Mouse (Mus musculus): Measurements from ENCODE around the gene Zfp579. TPM values are rescaled to one million over a fixed set of nuclear protein-coding genes. Genes with fewer than 3 reads are reported as not detected.

Zfp579 gene
- polyA plus RNA-seq, 2 experiments = 30.3 to 97.6 TPM

- Histone ChIP-seq H3K4me3 (replicated peaks; ENCODE audit: low read length) (peak overlapping the region; percentile 69), H3K27me3 (ENCODE audit: control insufficient read depth, insufficient read depth, low read length) (no peaks in the 10 kb centered on the region), H3K4me2 (replicated peaks; ENCODE audit: low read depth, low read length, severe bottlenecking) (peak overlapping the region; percentile 56), H3K36me3 (ENCODE audit: control insufficient read depth, insufficient read depth, low read length) (peaks cover 20% of the 10 kb centered on the region), H3K27ac (replicated peaks; ENCODE audit: low read depth, low read length) (peak overlapping the region; percentile 99), H3K9me3 (ENCODE audit: control insufficient read depth, low read length) (no peaks in the 10 kb centered on the region), H3K9ac (ENCODE audit: low read depth, low read length, severe bottlenecking) (peak overlapping the region; percentile 72; the same call in 1 of the 2 replicates), H3K4me1 (ENCODE audit: control insufficient read depth, insufficient read depth, low read length) (peaks cover 10% of the 10 kb centered on the region)
- no peak for TF ChIP-seq POLR2A (IDR thresholded peaks at IDR 0.05; ENCODE audit: borderline replicate concordance, extremely low read depth, insufficient read depth, insufficient read length)
- 65% methylated on average over 3 of the region's 3 CpGs for WGBS
- DNase-seq (ENCODE audit: low spot score) = no peak
- ATAC-seq (ENCODE audit: low FRiP score, low read depth) = no peak
Measured at GRCm38 (mm10) chr7:5016057-5016456, 20.1 kb upstream of the Zfp579 start.

GRCm38 (mm10) chr7:5015118-5016001, 19.4 kb upstream of the Zfp579 start, which contains the start of gene Gm44973:
Gene Gm44973 (plus strand): TSS chr7:5015496.
- no peaks in the 10 kb centered on the region for H3K27me3 ChIP-seq (ENCODE audit: control insufficient read depth, insufficient read depth, low read length)
- peak; percentile 95 for DNase-seq (ENCODE audit: low spot score)
- H3K9me3 ChIP-seq (ENCODE audit: control insufficient read depth, low read length) = no peaks in the 10 kb centered on the region
- H3K9ac ChIP-seq (ENCODE audit: low read depth, low read length, severe bottlenecking) = peak within 1 kb of the TSS; percentile 84
- peak within 1 kb of the TSS; percentile 99 for H3K27ac ChIP-seq (replicated peaks; ENCODE audit: low read depth, low read length)
- peak within 1 kb of the TSS; percentile 69 for H3K4me3 ChIP-seq (replicated peaks; ENCODE audit: low read length)
- H3K4me2 ChIP-seq (replicated peaks; ENCODE audit: low read depth, low read length, severe bottlenecking) = peak within 1 kb of the TSS; percentile 62
- H3K4me1 ChIP-seq (ENCODE audit: control insufficient read depth, insufficient read depth, low read length) = peaks cover 9% of the 10 kb centered on the region
- under 1% methylated on average over 54 of the region's 76 CpGs for whole genome bisulfite sequencing
- TF ChIP-seq POLR2A (IDR thresholded peaks at IDR 0.05; ENCODE audit: borderline replicate concordance, extremely low read depth, insufficient read depth, insufficient read length) = peak; percentile 56; the same call in 1 of the 2 replicates
- H3K36me3 ChIP-seq (ENCODE audit: control insufficient read depth, insufficient read depth, low read length) = peaks cover 27% of the 10 kb centered on the region
- peak; percentile 73 for ATAC-seq (ENCODE audit: low FRiP score, low read depth)

- H3K36me3 ChIP-seq (ENCODE audit: control insufficient read depth, insufficient read depth, low read length) = peaks cover 35% of the 10 kb centered on the region
Measured at GRCm38 (mm10) chr7:5014251-5015117, 18.5 kb upstream of the Zfp579 start, which contains the start of the genes Zfp524 and Fiz1. Gene Zfp524 (plus strand): TSS chr7:5014415. Gene Fiz1 (minus strand): TSS chr7:5014697.

GRCm38 (mm10) chr7:5012681-5013513, 16.9 kb upstream of the Zfp579 start:
- Histone ChIP-seq H3K9ac (ENCODE audit: low read depth, low read length, severe bottlenecking) (no peak overlapping the region), H3K27ac (replicated peaks; ENCODE audit: low read depth, low read length) (no peak overlapping the region), H3K4me3 (replicated peaks; ENCODE audit: low read length) (peak overlapping the region; percentile 69; the same call in 1 of the 2 replicates), H3K9me3 (ENCODE audit: control insufficient read depth, low read length) (no peaks in the 10 kb centered on the region), H3K27me3 (ENCODE audit: control insufficient read depth, insufficient read depth, low read length) (no peaks in the 10 kb centered on the region), H3K36me3 (ENCODE audit: control insufficient read depth, insufficient read depth, low read length) (peaks cover 51% of the 10 kb centered on the region), H3K4me2 (replicated peaks; ENCODE audit: low read depth, low read length, severe bottlenecking) (peak overlapping the region; percentile 62; the same call in 1 of the 2 replicates), H3K4me1 (ENCODE audit: control insufficient read depth, insufficient read depth, low read length) (peaks cover 2% of the 10 kb centered on the region; the same call in 1 of the 2 replicates)
- 89% methylated on average over 27 of the region's 27 CpGs for WGBS
- TF ChIP-seq POLR2A (IDR thresholded peaks at IDR 0.05; ENCODE audit: borderline replicate concordance, extremely low read depth, insufficient read depth, insufficient read length) = no peak
- ATAC-seq (ENCODE audit: low FRiP score, low read depth) (no peak), DNase-seq (ENCODE audit: low spot score) (no peak)

More at GRCm38 (mm10) chr7:5014251-5015117, 18.5 kb upstream of the Zfp579 start, which contains the start of the genes Zfp524 and Fiz1:
- H3K27me3 ChIP-seq (ENCODE audit: control insufficient read depth, insufficient read depth, low read length) = no peaks in the 10 kb centered on the region
- ATAC-seq (ENCODE audit: low FRiP score, low read depth) (peak; percentile 85), DNase-seq (ENCODE audit: low spot score) (peak; percentile 99)
- H3K4me2 ChIP-seq (replicated peaks; ENCODE audit: low read depth, low read length, severe bottlenecking) = peak within 1 kb of the TSS; percentile 62
- under 1% methylated on average over 41 of the region's 42 CpGs for WGBS
- H3K27ac ChIP-seq (replicated peaks; ENCODE audit: low read depth, low read length) = peak within 1 kb of the TSS; percentile 99
- H3K9ac ChIP-seq (ENCODE audit: low read depth, low read length, severe bottlenecking) = peak within 1 kb of the TSS; percentile 84
- H3K4me1 ChIP-seq (ENCODE audit: control insufficient read depth, insufficient read depth, low read length) = peaks cover 7% of the 10 kb centered on the region
- H3K4me3 ChIP-seq (replicated peaks; ENCODE audit: low read length) = peak within 1 kb of the TSS; percentile 69
- no peaks in the 10 kb centered on the region for H3K9me3 ChIP-seq (ENCODE audit: control insufficient read depth, low read length)
- TF ChIP-seq POLR2A (IDR thresholded peaks at IDR 0.05; ENCODE audit: borderline replicate concordance, extremely low read depth, insufficient read depth, insufficient read length) = 0 out of 2 replicates have a peak, but pooled peaks have one; percentile 12
